Mouse (Mus musculus) skeletal muscle tissue, adult 2 months (tissue): ENCODE data around the gene Ripk1.
A peak's percentile ranks its signal among the peaks of the same experiment; 100 is the strongest.

Experiments
- DNase-seq: peaks from one replicate; pipeline ENCODE4 v3.0.0-alpha.2; 2012; ENCODE audit warnings: low read depth, low spot score

Ripk1 gene

DNA sequence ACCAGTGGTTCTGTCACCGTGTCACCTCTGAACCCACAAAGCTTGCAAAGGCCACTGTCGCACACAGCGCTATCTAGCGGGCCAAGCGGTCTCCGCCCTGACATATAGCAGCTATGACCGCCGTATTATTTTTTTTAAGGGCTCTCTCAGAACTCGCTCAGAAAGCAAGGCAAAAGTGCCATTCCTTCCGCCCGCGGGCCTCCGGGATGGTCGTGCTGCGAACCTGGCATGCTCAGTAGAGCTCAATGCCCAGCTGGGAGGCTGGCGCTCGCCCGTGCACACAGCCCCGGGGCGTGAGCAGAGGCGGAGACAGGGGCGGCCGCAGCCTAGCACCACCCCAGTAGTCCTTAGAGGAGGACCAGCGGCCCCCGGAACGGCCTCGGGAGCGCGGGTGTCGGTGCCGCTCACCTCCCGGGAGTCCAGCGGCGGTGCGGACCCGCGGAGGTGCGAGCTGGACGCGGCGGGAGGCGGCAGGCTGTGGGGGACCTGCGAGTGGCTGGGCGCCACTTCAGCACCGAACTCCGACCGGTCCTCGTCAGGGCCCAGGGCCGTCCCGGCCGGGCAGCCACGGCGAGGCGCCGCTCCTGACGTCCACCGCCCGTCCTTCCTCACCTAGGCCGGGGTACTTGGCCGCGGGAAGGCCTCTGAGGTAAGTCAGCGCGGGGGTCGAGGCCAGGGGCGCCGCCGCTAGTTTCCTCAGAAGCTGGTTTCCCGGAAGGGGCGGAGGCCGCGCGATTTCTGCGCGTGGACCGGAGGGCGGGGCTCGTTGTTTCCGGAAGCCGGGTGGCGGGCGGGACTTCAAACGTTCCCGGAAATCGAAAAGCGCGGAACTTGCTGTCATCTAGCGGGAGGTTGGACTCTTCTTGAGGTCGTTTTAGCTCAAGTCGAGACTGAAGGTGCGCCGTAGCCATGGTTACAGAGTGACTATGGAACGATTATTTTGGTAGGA, at the start of gene Ripk1, which contains the start of gene Serpinb6a:
Gene Ripk1, plus strand, starts transcription at position 306 of the 949 bp plus-strand sequence.
Gene Serpinb6a, minus strand, starts transcription at position 737 of the 949 bp plus-strand sequence.
- peak; percentile 74 for DNase-seq

GRCm38 (mm10) chr13:33952947-33953346, 49.2 kb upstream of the Ripk1 start:
- DNase-seq = no peak

- DNase-seq = peak; percentile 33
Measured at GRCm38 (mm10) chr13:33956571-33957421, 45.4 kb upstream of the Ripk1 start.

DNA sequence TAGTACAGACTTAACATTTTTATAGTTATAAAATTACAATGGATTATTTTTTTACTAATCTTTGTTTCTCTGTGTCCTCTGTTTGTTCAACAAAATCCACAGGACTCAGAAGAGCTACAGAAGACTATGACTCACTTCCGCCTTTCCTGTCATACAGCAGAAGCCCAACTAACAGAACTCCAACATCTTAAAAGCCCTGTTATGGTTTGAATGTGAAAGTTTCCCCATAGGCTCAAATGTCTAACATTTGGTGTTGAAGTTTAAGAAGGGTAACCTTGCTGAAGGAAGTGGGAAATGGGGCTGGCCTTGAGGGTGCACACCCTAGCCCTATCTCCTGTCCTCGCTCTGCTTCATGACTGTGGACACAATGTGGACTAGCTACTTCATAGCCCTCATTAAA, 42.4 kb upstream of the Ripk1 start:
- no peak for DNase-seq

GRCm38 (mm10) chr13:33964206-33965046, 37.7 kb upstream of the Ripk1 start, which contains the start of gene Nqo2:
Gene Nqo2 (plus strand): TSS chr13:33964687.
- peak; percentile 69 for DNase-seq

GRCm38 (mm10) chr13:33965056-33966024, 36.8 kb upstream of the Ripk1 start:
- peak; percentile 16 for DNase-seq

DNA sequence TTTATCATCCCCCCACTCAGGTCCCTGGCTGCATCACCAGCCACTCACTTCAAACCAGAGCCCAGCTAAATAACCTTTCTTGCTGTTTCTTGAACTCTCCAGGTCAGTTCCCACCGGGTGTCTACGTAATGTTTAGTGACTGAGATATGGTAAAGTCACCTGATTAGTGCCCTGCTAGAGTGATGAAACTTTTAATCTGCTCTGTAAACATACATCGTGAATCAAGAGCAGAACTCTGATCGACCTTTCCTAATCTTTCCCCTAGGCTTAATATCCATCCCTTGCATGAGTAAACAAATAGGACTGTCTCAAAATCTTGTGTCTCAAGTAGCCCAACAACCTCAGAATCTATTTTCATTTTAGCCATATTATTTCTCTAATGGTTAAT, 36.1 kb upstream of the Ripk1 start:
- no peak for DNase-seq

DNA sequence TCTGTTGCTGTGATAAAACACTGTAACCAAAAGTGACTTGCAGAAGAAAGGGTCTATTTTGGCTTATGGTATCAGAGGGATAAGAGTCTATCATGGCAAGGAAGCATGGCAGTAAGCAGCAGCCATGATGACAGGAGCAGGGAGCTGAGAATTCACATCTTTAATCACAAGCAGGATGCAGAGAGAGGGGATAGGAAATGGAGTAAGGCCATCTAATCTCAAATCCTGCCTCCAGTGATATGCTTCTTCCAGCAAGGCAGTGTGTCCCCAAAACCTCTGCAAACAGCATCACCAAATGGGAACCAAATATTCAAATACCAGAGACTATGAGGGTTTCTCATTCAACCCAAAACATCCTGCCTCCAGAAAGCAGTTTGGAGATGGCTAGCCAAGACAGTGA, 35.6 kb upstream of the Ripk1 start:
- no peak for DNase-seq

- no peak for DNase-seq
Measured at GRCm38 (mm10) chr13:33989625-33990024, 12.5 kb upstream of the Ripk1 start.

GRCm38 (mm10) chr13:33995197-33995596, 7.0 kb upstream of the Ripk1 start:
- DNase-seq = peak; percentile 71

DNA sequence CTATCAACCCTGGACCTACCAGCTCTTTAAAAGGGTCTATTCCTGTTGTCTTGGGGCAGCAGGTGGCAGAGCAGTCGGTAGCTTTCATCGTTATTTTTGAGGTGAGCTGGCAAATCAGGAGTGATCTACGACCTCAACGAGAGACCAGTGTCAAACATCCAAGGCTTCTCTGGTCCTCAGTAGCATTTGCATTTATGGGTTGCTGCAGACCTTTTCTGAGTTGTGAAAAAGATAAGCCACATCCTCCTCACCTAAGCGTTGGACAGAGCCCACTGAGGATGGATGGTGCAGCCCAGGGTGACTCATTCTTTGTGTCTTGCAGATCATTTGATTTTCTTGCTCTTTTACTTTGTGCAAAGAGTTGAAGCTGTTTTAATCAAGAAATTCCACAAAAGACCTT, 895 bp downstream of the Ripk1 start:
- DNase-seq = no peak

- DNase-seq = no peak
Measured at GRCm38 (mm10) chr13:34007234-34007633, 5.1 kb downstream of the Ripk1 start.

DNA sequence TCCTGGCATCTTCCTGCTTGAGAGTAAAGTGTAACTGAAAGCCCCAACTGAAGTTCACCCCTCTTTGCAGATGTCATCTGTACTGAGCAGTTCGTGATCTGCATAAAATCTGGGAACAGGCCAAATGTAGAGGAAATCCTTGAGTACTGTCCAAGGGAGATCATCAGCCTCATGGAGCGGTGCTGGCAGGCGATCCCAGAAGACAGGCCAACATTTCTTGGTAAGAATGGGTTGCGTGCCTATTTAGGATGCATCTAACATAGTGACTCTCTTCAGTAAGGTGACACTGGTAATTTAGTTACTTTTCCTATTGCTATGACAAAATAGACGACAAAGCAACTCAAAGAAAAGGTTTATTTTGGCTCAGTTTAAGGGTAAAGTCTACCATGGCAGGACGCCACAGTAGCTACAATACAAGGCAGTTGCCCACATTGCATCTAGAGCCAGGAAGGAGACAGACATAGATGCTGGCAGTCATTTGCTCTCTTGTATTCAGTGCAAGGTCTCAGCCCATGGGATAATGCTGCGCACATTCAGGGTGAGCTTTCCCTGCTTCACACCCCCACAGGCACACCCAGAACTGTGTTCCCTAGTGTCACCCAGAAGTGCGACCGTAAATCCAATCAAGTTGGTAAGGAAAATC, 14.9 kb downstream of the Ripk1 start:
- DNase-seq = no peak

- DNase-seq = no peak
Measured at GRCm38 (mm10) chr13:34018521-34018920, 16.4 kb downstream of the Ripk1 start.

GRCm38 (mm10) chr13:34021998-34022397, 19.8 kb downstream of the Ripk1 start:
- no peak for DNase-seq

DNA sequence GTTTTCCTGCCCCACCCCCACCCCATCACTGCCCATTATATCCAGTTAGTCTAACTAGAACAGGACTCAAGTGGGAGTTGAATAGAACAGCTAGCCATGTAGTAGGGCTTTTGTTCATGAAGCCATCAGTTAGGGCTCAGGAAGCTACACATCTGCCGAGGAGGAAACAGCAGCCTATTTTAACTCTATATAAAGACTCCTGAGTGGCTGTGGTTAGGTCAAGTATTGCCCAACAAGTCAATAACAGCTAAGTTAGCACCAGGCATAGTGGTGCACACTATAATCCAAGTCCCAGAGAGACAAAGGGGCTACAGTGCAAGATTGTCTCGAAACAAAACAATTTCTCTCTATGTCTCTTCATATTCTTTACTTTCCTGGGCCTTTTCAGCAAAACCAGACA, 29.9 kb downstream of the Ripk1 start:
- no peak for DNase-seq

GRCm38 (mm10) chr13:34035424-34035823, 33.3 kb downstream of the Ripk1 start:
- DNase-seq = no peak

- DNase-seq = no peak
Measured at GRCm38 (mm10) chr13:34036726-34037125, 34.6 kb downstream of the Ripk1 start.

DNA sequence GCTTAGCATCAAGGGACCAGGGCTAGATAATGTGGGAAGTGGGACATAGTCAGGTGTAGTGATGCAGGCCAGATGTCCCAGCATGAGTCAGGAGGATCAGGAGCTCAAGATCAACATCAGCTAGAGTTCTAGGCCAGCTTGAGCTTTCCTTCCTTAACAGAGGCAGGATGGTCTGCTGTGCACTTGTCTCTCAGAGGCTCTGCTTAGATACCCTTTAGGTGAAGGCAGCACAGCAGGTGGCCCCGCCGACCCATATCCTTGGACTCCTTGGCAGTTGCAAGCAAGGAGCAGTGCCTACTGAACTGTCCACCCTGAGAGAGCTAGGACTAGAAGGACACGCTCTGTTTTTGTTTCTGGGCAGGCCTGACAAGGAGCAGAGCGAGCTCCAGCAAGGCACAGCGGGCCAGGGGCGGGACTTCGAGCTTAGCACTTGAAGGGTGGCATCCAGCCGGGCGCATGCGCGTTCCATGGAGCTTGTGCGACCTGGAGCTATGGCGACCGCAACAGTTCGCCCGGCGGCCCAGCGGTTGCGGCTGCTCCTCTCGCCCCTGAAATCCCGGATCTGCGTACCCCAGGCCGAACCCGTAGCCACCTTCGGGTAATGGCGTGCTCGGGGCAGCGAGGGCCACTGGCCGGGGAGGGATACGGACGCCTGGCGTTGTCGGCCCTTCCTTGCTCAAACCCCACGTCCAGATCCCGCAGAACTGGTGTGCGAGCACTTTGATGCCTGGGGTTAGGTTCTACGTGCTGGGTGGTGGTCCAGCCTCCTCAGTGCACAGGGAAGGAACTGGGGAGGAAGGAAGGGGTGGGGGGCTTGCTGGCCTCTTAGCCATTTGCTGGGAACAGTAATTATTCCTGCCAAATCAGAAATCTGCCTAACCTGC, 35.3 kb downstream of the Ripk1 start, which contains the start of gene Bphl:
Gene Bphl, plus strand, starts transcription at position 426 of the 884 bp plus-strand sequence.
- DNase-seq = peak; percentile 94
